Mouse (Mus musculus) hindbrain, embryonic 10.5 days (tissue): ENCODE measurements around the gene Psmb9. TPM values are rescaled to one million over a fixed set of nuclear protein-coding genes. Genes with fewer than 3 reads are reported as not detected.
A peak's percentile ranks its signal among the peaks of the same experiment; 100 is the strongest.

Experiments used
- DNase-seq: peaks from one replicate; pipeline ENCODE4 v3.0.0-alpha.2; 2017; ENCODE audit warnings: low spot score
- H3K27ac ChIP-seq: fragments of 300-500 bp; sonication (generic); 2 replicates; pipeline ENCODE4 v1.5.1; 2016; ENCODE audit warnings: mild to moderate bottlenecking, moderate library complexity
- H3K27me3 ChIP-seq: fragments of 300-500 bp; sonication (generic); 2 replicates; pipeline ENCODE4 v1.6.1; 2016; ENCODE audit warnings: mild to moderate bottlenecking; ENCODE audit not compliant: poor library complexity, insufficient read depth, severe bottlenecking
- H3K36me3 ChIP-seq: fragments of 300-500 bp; sonication (generic); 2 replicates; pipeline ENCODE4 v1.6.1; 2016; ENCODE audit warnings: mild to moderate bottlenecking, moderate library complexity
- H3K4me1 ChIP-seq: fragments of 300-500 bp; sonication (generic); replicated peaks from 2 replicates; pipeline ENCODE4 v1.6.1; 2016; ENCODE audit warnings: mild to moderate bottlenecking
- H3K4me3 ChIP-seq: fragments of 300-500 bp; sonication (generic); 2 replicates; pipeline ENCODE4 v1.5.1; 2016; ENCODE audit warnings: mild to moderate bottlenecking, moderate library complexity
- H3K9me3 ChIP-seq: fragments of 300-500 bp; sonication (generic); 2 replicates; pipeline ENCODE4 v1.6.1; 2016; ENCODE audit warnings: mild to moderate bottlenecking, moderate library complexity
- WGBS: fragments of 180-500 bp; shearing (Covaris S2); methylation state at CpG from one replicate; pipeline ENCODE4 v1.1.7; 2016; 5-methylcytosine and 5-hydroxymethylcytosine counted together
- polyA plus RNA-seq: library from polyadenylated mRNA; unstranded; fragments of >200 nt; fragmentation: Nextera tagmentation; extraction: Ambion mirVana; gene quantifications from 2 replicates; pipeline ENCODE4 v1.2.1, GENCODE M21; 2016

The Psmb9 gene
- polyA plus RNA-seq, 1 experiment from 2014 or later: 0.97 TPM

DNA sequence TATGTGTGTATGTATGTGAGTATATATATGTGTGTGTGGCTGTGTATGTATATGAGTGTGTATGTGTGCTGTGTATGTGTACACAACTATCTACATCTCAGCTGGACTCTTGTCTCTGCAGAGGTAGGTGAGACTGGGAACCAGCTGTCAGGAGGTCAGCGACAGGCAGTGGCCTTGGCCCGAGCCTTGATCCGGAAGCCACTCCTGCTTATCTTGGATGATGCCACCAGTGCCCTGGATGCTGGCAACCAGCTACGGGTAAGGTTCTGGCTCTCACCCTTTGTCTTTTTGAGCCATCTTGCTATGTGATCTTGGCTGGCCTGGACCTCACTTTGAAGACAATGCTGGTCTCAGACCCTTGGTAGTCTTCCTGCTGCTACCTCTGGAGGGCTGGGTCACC, 7.2 kb upstream of the Psmb9 start:
- 88% methylated on average over 4 of the region's 4 CpGs for WGBS
- peaks cover 98% of the 10 kb centered on the region for H3K27me3 ChIP-seq
- H3K36me3 ChIP-seq: no peaks in the 10 kb centered on the region
- H3K27ac ChIP-seq: no peak overlapping the region
- no peak overlapping the region for H3K4me3 ChIP-seq
- peaks cover 19% of the 10 kb centered on the region for H3K4me1 ChIP-seq
- DNase-seq: no peak
- no peaks in the 10 kb centered on the region for H3K9me3 ChIP-seq

- no peak overlapping the region for H3K4me3 ChIP-seq
- peaks cover 99% of the 10 kb centered on the region for H3K27me3 ChIP-seq
- H3K27ac ChIP-seq: no peak overlapping the region
- H3K4me1 ChIP-seq: peaks cover 17% of the 10 kb centered on the region
- WGBS: 62% methylated on average over 8 of the region's 8 CpGs
- no peaks in the 10 kb centered on the region for H3K9me3 ChIP-seq
- no peak for DNase-seq
- no peaks in the 10 kb centered on the region for H3K36me3 ChIP-seq
These were observed 5.9 kb upstream of the Psmb9 start for GRCm38 (mm10) chr17:34193468-34193867.

DNA sequence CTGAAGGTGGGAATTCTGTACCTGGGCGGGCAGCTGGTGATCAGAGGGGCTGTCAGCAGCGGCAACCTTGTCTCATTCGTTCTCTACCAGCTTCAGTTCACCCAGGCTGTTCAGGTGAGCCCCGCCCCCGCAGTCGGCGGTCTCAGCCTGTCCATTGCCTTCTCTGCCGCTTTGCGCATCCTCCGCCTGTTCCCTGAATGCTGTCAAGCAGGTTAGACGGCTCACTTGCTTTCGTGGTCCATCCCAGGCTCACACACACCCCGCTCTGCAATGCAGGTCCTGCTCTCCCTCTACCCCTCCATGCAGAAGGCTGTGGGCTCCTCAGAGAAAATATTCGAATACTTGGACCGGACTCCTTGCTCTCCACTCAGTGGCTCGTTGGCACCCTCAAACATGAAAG, 5.3 kb upstream of the Psmb9 start:
- Histone ChIP-seq H3K27ac (no peak overlapping the region), H3K9me3 (no peaks in the 10 kb centered on the region), H3K4me3 (no peak overlapping the region), H3K36me3 (no peaks in the 10 kb centered on the region), H3K4me1 (peaks cover 16% of the 10 kb centered on the region), H3K27me3 (peaks cover 99% of the 10 kb centered on the region)
- WGBS: 25% methylated on average over 16 of the region's 16 CpGs
- no peak for DNase-seq

DNA sequence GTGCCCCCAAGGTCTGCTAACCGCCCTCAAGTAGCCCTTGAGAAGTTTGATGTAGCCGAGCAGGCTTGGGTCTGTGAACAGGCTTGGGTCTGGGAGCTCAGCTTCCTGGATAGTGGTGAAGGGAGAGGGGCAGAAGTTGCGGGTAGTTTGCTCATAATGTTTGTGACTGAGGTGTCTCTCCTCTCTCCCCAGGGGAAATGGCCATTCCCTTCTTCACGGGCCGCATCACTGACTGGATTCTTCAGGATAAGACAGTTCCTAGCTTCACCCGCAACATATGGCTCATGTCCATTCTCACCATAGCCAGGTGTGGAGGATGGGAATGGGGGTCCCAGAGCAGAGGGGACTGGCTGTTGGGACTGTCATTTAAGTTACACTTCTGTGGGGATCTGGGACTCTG, 1.4 kb upstream of the Psmb9 start:
- Histone ChIP-seq H3K27ac (no peak overlapping the region), H3K36me3 (no peaks in the 10 kb centered on the region), H3K9me3 (no peaks in the 10 kb centered on the region), H3K27me3 (peaks cover 98% of the 10 kb centered on the region), H3K4me3 (no peak overlapping the region), H3K4me1 (peaks cover 19% of the 10 kb centered on the region)
- WGBS: 77% methylated on average over 6 of the region's 6 CpGs
- DNase-seq: no peak

GRCm38 (mm10) chr17:34188010-34188409, 446 bp upstream of the Psmb9 start:
- peaks cover 19% of the 10 kb centered on the region for H3K4me1 ChIP-seq
- WGBS: 3% methylated on average over 20 of the region's 20 CpGs
- H3K27ac ChIP-seq: peak overlapping the region; percentile 57
- H3K4me3 ChIP-seq: peak overlapping the region; percentile 56
- no peaks in the 10 kb centered on the region for H3K9me3 ChIP-seq
- H3K36me3 ChIP-seq: no peaks in the 10 kb centered on the region
- peaks cover 98% of the 10 kb centered on the region for H3K27me3 ChIP-seq
- DNase-seq: no peak

GRCm38 (mm10) chr17:34186885-34187260, 691 bp downstream of the Psmb9 start:
- Histone ChIP-seq H3K9me3 (no peaks in the 10 kb centered on the region), H3K4me3 (peak overlapping the region; percentile 56), H3K36me3 (no peaks in the 10 kb centered on the region), H3K4me1 (peaks cover 19% of the 10 kb centered on the region), H3K27me3 (peaks cover 86% of the 10 kb centered on the region), H3K27ac (peak overlapping the region; percentile 35; the same call in 1 of the 2 replicates)
- WGBS: 4% methylated on average over 14 of the region's 14 CpGs
- no peak for DNase-seq

GRCm38 (mm10) chr17:34185526-34185925, 2.0 kb downstream of the Psmb9 start:
- Histone ChIP-seq H3K4me1 (peaks cover 19% of the 10 kb centered on the region), H3K4me3 (no peak overlapping the region), H3K27me3 (peaks cover 75% of the 10 kb centered on the region), H3K27ac (no peak overlapping the region), H3K9me3 (no peaks in the 10 kb centered on the region), H3K36me3 (no peaks in the 10 kb centered on the region)
- WGBS: 89% methylated on average over 9 of the region's 9 CpGs
- DNase-seq: no peak

- no peaks in the 10 kb centered on the region for H3K9me3 ChIP-seq
- H3K4me1 ChIP-seq: peaks cover 19% of the 10 kb centered on the region
- peaks cover 57% of the 10 kb centered on the region for H3K27me3 ChIP-seq
- H3K27ac ChIP-seq: no peak overlapping the region
- H3K4me3 ChIP-seq: no peak overlapping the region
- no peak for DNase-seq
- no peaks in the 10 kb centered on the region for H3K36me3 ChIP-seq
- 83% methylated on average over 15 of the region's 15 CpGs for WGBS
These were observed 3.9 kb downstream of the Psmb9 start for GRCm38 (mm10) chr17:34183564-34184219.

GRCm38 (mm10) chr17:34179913-34180859, 7.4 kb downstream of the Psmb9 start:
- Histone ChIP-seq H3K36me3 (no peaks in the 10 kb centered on the region), H3K27me3 (peaks cover 23% of the 10 kb centered on the region), H3K4me3 (no peak overlapping the region), H3K4me1 (no peaks in the 10 kb centered on the region), H3K9me3 (peaks cover 13% of the 10 kb centered on the region), H3K27ac (no peak overlapping the region)
- no peak for DNase-seq
- 74% methylated on average over 13 of the region's 13 CpGs for WGBS

- Histone ChIP-seq H3K36me3 (no peaks in the 10 kb centered on the region), H3K27ac (no peak overlapping the region), H3K9me3 (peaks cover 13% of the 10 kb centered on the region), H3K4me3 (no peak overlapping the region), H3K27me3 (peaks cover 12% of the 10 kb centered on the region), H3K4me1 (no peaks in the 10 kb centered on the region)
- no peak for DNase-seq
- WGBS: 66% methylated on average over 6 of the region's 6 CpGs
These were observed 8.5 kb downstream of the Psmb9 start for GRCm38 (mm10) chr17:34179019-34179418.

- Histone ChIP-seq H3K27ac (no peak overlapping the region), H3K9me3 (peaks cover 20% of the 10 kb centered on the region), H3K27me3 (peaks cover 2% of the 10 kb centered on the region; the same call in 1 of the 2 replicates), H3K4me1 (no peaks in the 10 kb centered on the region), H3K36me3 (no peaks in the 10 kb centered on the region), H3K4me3 (no peak overlapping the region)
- DNase-seq: no peak
- WGBS: 71% methylated on average over 4 of the region's 4 CpGs
These were observed 10.4 kb downstream of the Psmb9 start for GRCm38 (mm10) chr17:34177179-34177578.

DNA sequence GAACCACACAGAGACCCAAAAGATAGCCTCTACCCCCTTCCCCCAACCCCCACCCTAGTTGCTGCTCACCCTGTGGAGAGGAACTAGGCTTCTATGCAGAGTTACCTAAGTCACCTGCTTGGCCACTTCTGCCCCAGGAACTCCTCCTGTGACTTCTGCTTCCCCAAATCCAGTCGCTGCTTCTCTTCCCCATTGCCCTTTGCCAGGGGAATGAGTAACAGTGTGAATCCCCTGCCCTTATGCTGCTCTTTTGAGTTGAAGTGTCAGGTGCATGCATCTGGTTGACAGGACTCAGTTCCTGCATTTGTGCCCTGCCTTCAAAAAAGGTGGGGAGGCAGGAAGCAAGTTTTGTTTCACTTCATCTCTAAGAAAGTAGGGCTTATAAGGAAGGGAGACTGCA, 13.5 kb downstream of the Psmb9 start:
- Histone ChIP-seq H3K27me3 (no peaks in the 10 kb centered on the region; the same call in 1 of the 2 replicates), H3K9me3 (peaks cover 21% of the 10 kb centered on the region), H3K36me3 (no peaks in the 10 kb centered on the region), H3K4me1 (no peaks in the 10 kb centered on the region), H3K27ac (no peak overlapping the region), H3K4me3 (no peak overlapping the region)
- 58% methylated on average over 1 of the region's 1 CpGs for WGBS
- no peak for DNase-seq

GRCm38 (mm10) chr17:34172528-34172927, 15.0 kb downstream of the Psmb9 start:
- DNase-seq: no peak
- Histone ChIP-seq H3K27ac (no peak overlapping the region), H3K4me1 (no peaks in the 10 kb centered on the region), H3K4me3 (no peak overlapping the region), H3K27me3 (no peaks in the 10 kb centered on the region; the same call in 1 of the 2 replicates), H3K9me3 (peaks cover 17% of the 10 kb centered on the region), H3K36me3 (no peaks in the 10 kb centered on the region)
- WGBS: 96% methylated on average over 5 of the region's 5 CpGs
